Mouse (Mus musculus) left cerebral cortex, postnatal 4 days (tissue): Measurements from ENCODE around the gene Clybl. TPM values are rescaled to one million over a fixed set of nuclear protein-coding genes. Genes with fewer than 3 reads are reported as not detected.

Experiments
- DNase-seq: peaks from one replicate; pipeline ENCODE4 v3.0.0-alpha.2; 2022
- intact Hi-C: fragments of 180-260 bp; cut with DNase I; formaldehyde crosslinking; loops from one replicate; pipeline ENCODE4 v1.15.1; 2025
- total RNA-seq, 2 experiments: library from RNA; stranded (reverse); gene quantifications; 2 replicates each; pipeline ENCODE4 v1.2.3; 2021

The Clybl gene
- total RNA-seq, 2 experiments from 2014 or later: 6.5 to 8.5 TPM

- DNase-seq: peak; percentile 54
- intact Hi-C loops: no loop called here
Observed at GRCm38 (mm10) chr14:122348069-122348468, 166.6 kb downstream of the Clybl start.

DNA sequence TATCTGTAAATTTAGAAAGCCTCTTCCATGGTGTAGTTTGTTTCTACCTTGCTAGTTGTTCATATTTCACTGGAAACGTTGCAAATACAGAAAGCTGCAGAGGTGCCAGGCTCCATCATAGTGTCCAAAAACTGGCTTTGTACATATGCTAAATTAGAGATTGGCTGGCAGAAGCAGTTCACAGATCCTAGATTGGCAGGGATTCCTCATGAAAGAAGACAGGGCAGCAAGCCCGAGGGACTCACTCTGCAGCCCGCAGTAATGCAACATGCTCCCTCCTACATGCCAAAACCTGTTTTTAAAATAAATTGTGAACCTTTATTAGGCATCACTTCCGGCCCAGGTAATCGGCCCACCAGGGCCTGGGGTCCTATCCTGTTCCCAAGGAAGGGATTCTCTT lies 167.8 kb downstream of the Clybl start:
- intact Hi-C loops: no loop called here
- peak; percentile 61 for DNase-seq

- intact Hi-C loops: no loop called here
- no peak for DNase-seq
Observed at GRCm38 (mm10) chr14:122349761-122350160, 168.3 kb downstream of the Clybl start.

- no peak for DNase-seq
- intact Hi-C loops: no loop called here
Observed at GRCm38 (mm10) chr14:122350766-122351165, 169.3 kb downstream of the Clybl start.

- DNase-seq: no peak
- intact Hi-C loops: no loop called here
Observed at GRCm38 (mm10) chr14:122357316-122357715, 175.8 kb downstream of the Clybl start.

DNA sequence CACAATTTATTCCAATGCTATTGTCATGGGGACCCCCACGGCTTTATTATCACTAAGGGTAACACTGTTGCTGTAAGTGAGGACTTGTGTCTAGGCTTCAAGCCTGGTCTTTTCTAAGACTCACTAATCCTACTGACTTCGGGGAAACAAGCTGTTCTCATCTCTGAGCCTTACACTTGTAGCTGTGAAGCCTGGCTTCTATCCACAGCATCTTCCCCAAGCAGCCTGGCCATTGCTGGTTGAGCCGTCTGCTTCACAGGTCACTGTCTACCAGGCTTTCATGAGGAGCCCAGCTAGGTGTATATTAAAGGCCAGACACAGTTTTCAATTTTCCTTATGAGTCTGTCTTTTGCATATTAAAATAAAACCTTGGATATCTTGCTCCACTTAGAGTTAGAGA lies 177.1 kb downstream of the Clybl start:
- no peak for DNase-seq
- intact Hi-C loops: no loop called here

DNA sequence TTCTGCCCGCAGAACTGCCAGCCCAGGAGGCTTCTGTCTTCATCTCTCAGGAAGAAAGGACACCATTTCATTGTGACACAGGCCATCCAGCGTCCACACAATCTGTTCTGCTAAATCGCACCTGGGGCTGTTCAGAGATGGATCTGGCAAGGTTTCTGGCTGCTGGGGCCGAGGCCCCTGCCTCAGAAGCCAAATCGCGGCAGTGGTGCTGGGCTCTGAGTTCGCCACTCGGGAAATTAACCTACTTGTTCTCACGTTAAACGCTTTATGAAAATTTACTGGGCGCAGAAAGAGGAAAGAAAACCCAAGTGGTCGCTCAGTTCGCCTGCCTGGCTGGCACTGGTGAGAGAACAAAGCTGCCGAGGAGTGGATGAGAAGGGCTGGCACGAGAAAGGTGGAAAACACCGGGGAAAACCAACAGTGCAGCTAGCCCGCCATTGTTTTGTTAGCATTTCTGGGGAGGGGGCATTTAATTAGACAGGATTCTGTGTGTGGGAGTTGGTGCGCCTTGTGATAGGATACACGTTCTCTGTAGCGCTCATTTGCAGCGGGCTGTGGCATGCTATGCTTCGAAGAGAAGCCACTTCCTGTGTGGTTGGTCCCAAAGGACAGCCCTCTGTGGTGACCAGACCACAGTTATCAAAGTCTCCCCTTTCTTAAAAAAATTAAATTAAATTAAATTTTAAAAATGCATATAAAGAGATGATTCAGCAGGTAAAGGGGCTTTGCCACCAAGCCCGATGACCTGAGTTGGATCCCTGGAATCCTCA lies 177.8 kb downstream of the Clybl start:
- intact Hi-C loops: no loop called here
- DNase-seq: peak; percentile 72

DNA sequence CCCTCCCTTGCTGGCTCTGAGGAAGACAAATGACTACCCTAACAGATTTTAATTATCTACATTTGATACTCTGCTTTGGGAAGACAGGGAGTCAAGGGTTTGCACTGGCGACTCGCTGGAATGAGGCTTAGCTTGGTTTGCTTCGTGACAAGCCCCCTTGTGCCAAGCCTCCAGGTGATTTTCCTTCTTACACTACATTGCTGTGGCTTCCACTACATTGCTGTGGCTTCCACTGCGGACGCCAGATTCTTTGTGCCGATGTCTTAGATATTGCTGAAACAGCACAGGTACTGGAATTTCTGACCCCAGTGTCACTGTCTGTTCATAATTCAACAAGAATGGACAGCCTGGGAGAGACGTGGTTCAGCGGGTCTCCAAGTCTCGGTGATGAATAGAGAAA lies 180.3 kb downstream of the Clybl start:
- intact Hi-C loops: no loop called here
- DNase-seq: no peak

- no peak for DNase-seq
- intact Hi-C loops: no loop called here
Observed at GRCm38 (mm10) chr14:122363156-122363555, 181.7 kb downstream of the Clybl start.

DNA sequence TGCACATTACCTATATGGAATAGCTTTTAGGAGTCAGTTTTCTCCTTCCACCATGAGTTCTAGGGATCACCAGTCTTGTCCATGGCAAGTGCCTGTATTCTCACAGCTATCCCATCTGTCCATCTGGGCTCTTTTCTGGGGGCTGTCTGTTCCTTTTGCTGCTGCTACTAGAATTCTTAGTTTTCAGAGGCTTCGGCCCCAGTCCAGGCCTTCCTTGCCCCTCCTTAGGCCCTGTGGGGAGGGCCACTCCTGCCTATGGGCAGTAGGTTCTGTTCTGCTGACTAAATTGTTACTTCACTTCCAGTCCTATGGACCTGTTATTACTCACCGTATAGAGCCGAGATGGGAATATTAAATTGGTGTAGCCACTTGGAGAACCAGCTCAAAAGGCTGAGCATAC lies 182.5 kb downstream of the Clybl start:
- intact Hi-C loops: no loop called here
- no peak for DNase-seq

DNA sequence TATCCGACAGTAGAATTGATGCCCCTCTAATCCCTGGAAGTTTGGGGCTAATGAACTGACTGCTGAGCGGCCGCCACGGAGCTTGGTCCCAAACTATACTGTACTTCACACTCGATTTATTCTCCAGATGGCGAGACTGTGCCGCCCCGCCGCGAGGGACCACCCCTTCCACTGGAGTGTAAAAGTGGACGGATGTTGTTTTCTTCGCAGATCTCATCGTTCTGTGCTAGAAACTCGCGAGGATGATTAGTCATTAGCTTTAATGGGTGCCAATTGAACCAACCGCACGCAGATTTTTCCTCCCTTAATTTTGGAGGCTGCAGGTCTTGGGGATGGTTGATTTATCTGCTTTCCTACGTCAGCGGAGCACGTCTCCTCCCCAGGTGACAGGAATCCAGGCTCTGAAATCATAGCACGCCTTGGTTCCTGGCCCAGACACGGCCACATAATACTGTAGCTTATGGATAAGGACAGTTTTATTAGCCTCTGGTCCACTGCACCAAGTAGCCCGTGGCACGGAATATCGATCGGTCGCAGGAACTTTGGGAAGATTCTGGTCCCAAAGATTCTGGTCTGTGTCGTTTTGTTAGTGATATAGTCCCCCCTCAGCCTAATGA lies 185.9 kb downstream of the Clybl start:
- intact Hi-C loops: no loop called here
- DNase-seq: peak; percentile 95

DNA sequence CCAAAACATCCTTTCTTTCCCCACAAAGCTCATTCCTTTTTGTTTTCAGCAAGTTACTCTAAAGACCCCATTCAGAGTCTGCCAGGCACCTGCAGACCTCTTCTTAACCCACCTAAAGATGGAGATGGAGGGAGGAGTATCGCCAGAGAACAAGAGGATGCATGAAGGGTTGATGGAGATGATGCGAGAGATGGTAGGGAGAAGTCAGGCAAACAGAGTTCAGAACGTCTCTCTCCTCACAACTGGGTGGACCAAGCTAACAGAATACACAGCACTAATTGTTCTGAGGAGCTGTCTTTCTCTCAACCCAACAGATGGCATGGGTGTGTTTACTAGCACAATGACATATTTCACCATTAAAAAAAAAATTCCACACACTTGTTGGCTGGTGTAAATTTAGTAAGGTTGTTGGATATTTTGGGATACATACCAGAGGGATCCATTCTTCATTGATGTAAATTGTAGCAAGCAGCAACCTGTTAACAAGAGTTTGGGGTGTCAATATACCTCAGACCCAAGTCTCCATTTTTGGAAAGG lies 186.4 kb downstream of the Clybl start:
- DNase-seq: no peak
- intact Hi-C loops: no loop called here

- DNase-seq: no peak
- intact Hi-C loops: no loop called here
Observed at GRCm38 (mm10) chr14:122368501-122368900, 187.0 kb downstream of the Clybl start.

GRCm38 (mm10) chr14:122371979-122372378 lies 190.5 kb downstream of the Clybl start:
- no peak for DNase-seq
- intact Hi-C loops: no loop called here

DNA sequence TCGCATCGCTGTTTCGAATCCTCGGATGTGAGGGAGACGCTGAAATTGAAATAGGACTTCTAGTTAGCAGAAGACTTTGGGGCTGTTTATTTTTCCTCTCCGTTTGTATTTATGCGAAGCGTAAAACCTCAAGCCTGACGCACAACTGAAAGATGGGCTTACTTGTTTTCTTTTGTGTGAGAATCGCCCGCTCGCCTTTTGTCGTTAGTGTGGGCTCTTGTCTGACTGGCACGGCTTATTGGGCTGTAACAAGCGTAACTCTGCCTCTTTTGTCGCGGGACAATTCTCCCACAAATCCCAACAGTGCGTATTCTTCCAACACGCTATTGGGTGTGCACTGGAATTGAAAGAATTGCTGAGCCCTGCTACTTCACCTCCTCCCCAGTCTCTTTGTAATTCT lies 192.0 kb downstream of the Clybl start:
- intact Hi-C loops: no loop called here
- DNase-seq: no peak

DNA sequence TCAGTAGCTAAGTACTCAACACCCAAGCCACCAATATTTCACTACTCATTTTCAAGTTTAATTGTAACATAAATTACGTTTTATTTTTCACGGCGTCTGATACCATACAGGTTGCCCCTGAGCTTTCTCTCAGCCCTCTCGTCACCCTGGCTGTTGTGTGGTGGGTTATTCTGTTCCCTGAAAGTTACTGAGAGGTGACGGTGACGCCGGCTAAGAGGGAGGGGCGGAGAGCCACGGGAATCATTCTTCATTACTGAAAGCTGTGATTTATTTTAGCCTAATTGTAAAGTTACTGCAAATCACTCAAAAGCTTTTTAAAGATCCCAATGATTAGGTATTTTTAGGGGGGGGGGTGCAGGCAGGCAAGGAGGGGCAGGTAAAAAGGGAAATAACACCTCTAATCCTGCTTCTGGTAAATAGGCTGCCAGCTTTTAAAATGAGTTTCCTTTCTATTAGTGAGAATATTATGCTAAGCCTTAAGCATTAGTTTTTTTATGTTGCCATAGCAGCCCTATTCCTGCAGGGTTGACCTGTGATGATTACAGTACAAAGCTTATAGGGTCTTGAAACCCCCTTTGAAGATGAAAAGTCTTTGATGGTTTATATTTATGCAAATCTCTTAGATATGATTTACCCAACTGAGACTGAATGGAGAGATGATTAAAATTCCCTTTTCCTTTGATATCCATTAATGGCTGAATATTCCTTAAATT lies 192.9 kb downstream of the Clybl start:
- no peak for DNase-seq
- intact Hi-C loops: no loop called here

GRCm38 (mm10) chr14:122375070-122375811 lies 193.7 kb downstream of the Clybl start:
- intact Hi-C loops: no loop called here
- no peak for DNase-seq

DNA sequence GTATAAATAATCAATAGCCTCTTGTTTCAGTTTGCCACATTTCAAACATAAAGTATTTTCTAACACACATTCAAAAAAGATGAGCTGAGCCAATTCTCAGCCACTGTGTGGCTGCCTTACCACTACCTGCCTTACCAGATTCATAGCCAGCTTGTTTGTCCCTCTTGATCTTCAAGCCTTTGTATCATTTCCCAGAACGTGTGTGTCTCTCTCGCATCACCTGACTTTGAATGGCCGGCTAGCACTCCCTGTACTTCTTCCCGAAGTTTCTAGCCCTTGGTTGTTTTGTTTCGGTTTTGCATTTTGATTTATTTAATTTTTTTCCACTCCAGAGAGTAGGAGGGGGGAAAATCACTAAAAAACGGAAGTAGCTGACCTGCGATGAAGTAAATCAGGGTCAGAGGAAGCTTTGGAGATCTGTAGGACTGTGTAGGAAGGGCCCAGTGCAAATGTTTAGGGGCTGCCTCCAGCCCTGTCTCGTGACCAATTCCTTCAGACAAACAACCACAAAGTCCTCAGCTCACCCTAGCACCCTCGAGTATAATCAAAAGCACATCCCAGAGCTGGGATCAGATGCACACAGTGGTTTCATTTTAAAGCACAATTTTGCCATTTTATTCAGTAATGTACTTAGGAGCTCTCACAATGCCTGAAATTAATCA lies 195.1 kb downstream of the Clybl start:
- DNase-seq: no peak
- intact Hi-C loops: no loop called here

- intact Hi-C loops: no loop called here
- no peak for DNase-seq
Observed at GRCm38 (mm10) chr14:122377681-122378080, 196.2 kb downstream of the Clybl start.

- intact Hi-C loops: no loop called here
Observed at GRCm38 (mm10) chr14:122379076-122379475, 197.6 kb downstream of the Clybl start.

More at GRCm38 (mm10) chr14:122379076-122379475, 197.6 kb downstream of the Clybl start:
- DNase-seq: no peak
